Mouse (Mus musculus): ENCODE measurements around the gene Mlxipl.
A peak's percentile ranks its signal among the peaks of the same experiment; 100 is the strongest.
"Not testable (repeated sequence)": the region's sequence is repeated elsewhere in the genome, so short reads cannot be mapped to it uniquely, and the experiment has no call there.

The Mlxipl gene

GRCm38 (mm10) chr5:135089653-135090052 lies at the start of gene Mlxipl:
Gene Mlxipl, plus strand, starts transcription at chr5:135089890.
- no peak for DNase-seq (ENCODE audit: low read depth, low spot score)

GRCm38 (mm10) chr5:135040059-135040458 lies 49.6 kb upstream of the Mlxipl start:
- DNase-seq (ENCODE audit: low read depth, low spot score) = no peak

- DNase-seq (ENCODE audit: low read depth, low spot score) = no peak
Measured at GRCm38 (mm10) chr5:135040777-135041176, 48.9 kb upstream of the Mlxipl start.

GRCm38 (mm10) chr5:135042105-135042788 lies 47.4 kb upstream of the Mlxipl start:
- no peak for DNase-seq (ENCODE audit: low read depth, low spot score)

- DNase-seq (ENCODE audit: low read depth, low spot score) = no peak
Measured at GRCm38 (mm10) chr5:135044575-135044974, 45.1 kb upstream of the Mlxipl start.

GRCm38 (mm10) chr5:135048539-135048938 lies 41.2 kb upstream of the Mlxipl start:
- no peak for DNase-seq (ENCODE audit: low read depth, low spot score)

GRCm38 (mm10) chr5:135049268-135049667 lies 40.4 kb upstream of the Mlxipl start:
- not testable (repeated sequence) for DNase-seq (ENCODE audit: low read depth, low spot score)

- DNase-seq (ENCODE audit: low read depth, low spot score) = no peak
Measured at GRCm38 (mm10) chr5:135053356-135053755, 36.3 kb upstream of the Mlxipl start.

GRCm38 (mm10) chr5:135063629-135064381 lies 25.9 kb upstream of the Mlxipl start, which contains the start of gene Dnajc30:
Gene Dnajc30, plus strand, starts transcription at chr5:135064202.
- peak; percentile 97 for DNase-seq (ENCODE audit: low read depth, low spot score)

- no peak for DNase-seq (ENCODE audit: low read depth, low spot score)
Measured at GRCm38 (mm10) chr5:135064382-135064766, 25.3 kb upstream of the Mlxipl start.

GRCm38 (mm10) chr5:135064909-135065446 lies 24.7 kb upstream of the Mlxipl start, which contains the start of gene Bud23:
Gene Bud23, minus strand, starts transcription at chr5:135064959.
- not testable (repeated sequence) for DNase-seq (ENCODE audit: low read depth, low spot score)

GRCm38 (mm10) chr5:135066008-135066407 lies 23.7 kb upstream of the Mlxipl start:
- no peak for DNase-seq (ENCODE audit: low read depth, low spot score)

GRCm38 (mm10) chr5:135070448-135070847 lies 19.2 kb upstream of the Mlxipl start:
- no peak for DNase-seq (ENCODE audit: low read depth, low spot score)

GRCm38 (mm10) chr5:135072061-135072460 lies 17.6 kb upstream of the Mlxipl start:
- no peak for DNase-seq (ENCODE audit: low read depth, low spot score)

GRCm38 (mm10) chr5:135072720-135073119 lies 17.0 kb upstream of the Mlxipl start:
- no peak for DNase-seq (ENCODE audit: low read depth, low spot score)

- no peak for DNase-seq (ENCODE audit: low read depth, low spot score)
Measured at GRCm38 (mm10) chr5:135073349-135074150, 16.1 kb upstream of the Mlxipl start.

- DNase-seq (ENCODE audit: low read depth, low spot score) = peak; percentile 25
Measured at GRCm38 (mm10) chr5:135075655-135076054, 14.0 kb upstream of the Mlxipl start.

- no peak for DNase-seq (ENCODE audit: low read depth, low spot score)
Measured at GRCm38 (mm10) chr5:135076368-135076767, 13.3 kb upstream of the Mlxipl start.

- DNase-seq (ENCODE audit: low read depth, low spot score) = peak; percentile 58
Measured at GRCm38 (mm10) chr5:135076931-135077505, 12.7 kb upstream of the Mlxipl start.

- DNase-seq (ENCODE audit: low read depth, low spot score) = peak; percentile 92
Measured at GRCm38 (mm10) chr5:135077564-135078481, 11.9 kb upstream of the Mlxipl start, which contains the start of gene Vps37d. Gene Vps37d, minus strand, starts transcription at chr5:135078266.
